Comparison of ENCODE assay signal across 16 mouse cellular contexts in the genomic region with DNA sequence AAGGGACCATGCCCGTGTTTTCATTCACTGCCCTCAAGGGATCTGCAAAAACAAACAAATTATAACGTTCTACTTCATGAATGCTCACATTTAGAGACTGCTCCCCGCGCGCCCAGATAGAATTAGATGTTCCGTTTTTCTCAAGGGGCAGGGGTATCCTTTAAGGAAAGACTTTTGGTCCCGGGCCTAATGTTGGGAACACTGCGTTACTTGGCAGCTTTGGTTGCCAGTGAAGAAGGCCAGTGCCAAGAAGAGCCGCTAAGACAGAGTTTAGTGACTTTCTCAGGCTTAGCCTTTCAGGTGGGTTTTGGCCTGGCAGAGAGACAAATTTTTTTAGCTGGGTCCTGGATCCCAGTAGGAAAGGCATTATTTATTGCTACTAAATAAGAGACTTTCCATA. TPM values are rescaled to one million over a fixed set of nuclear protein-coding genes. Genes with fewer than 3 reads are reported as not detected.
"Had no signal": no experiment of that assay in that cellular context is flagged by ENCODE, and none has a peak within 500 bp of the region (broad histone marks: within the 10 kb centered on the region; RNA-seq: fewer than 3 reads in every experiment).

No protein-coding gene starts in this region.

- H3K27me3 ChIP-seq: liver, embryonic 15.5 days; midbrain, embryonic 15.5 days; neural tube, embryonic 12.5 days had no signal

- H3K36me3 ChIP-seq: limb, embryonic 12.5 days; liver, embryonic 15.5 days; midbrain, embryonic 15.5 days; neural tube, embryonic 12.5 days had no signal

- H3K9me3 ChIP-seq: limb, embryonic 12.5 days; liver, embryonic 15.5 days; midbrain, embryonic 15.5 days; neural tube, embryonic 12.5 days had no signal

- H3K4me3 ChIP-seq: limb, embryonic 12.5 days; liver, embryonic 15.5 days; megakaryocyte, embryonic 14.5 days; midbrain, embryonic 15.5 days; neural tube, embryonic 12.5 days had no signal

- H3K4me1 ChIP-seq: limb, embryonic 12.5 days; liver, embryonic 15.5 days; neural tube, embryonic 12.5 days had no signal

- H3K27ac ChIP-seq: limb, embryonic 12.5 days; liver, embryonic 15.5 days; macrophage; midbrain, embryonic 15.5 days; neural tube, embryonic 12.5 days; stomach, postnatal 0 days had no signal

- H3K9ac ChIP-seq: limb, embryonic 12.5 days; liver, embryonic 15.5 days; midbrain, embryonic 15.5 days; neural tube, embryonic 12.5 days had no signal

- H3K4me2 ChIP-seq: limb, embryonic 12.5 days; liver, embryonic 11.5 days; liver, embryonic 15.5 days; midbrain, embryonic 11.5 days; midbrain, embryonic 15.5 days; neural tube, embryonic 12.5 days had no signal

RNA-seq across cellular contexts. Expression of a gene that starts 20.5 kb away (rescaled TPM):
- total RNA-seq: layer of hippocampus, adult 18-20 months; layer of hippocampus, postnatal 36 days; left cerebral cortex, postnatal 25 days; monocyte, adult 5-6 weeks had no signal
- polyA plus RNA-seq: macrophage had no signal

RNA-seq across cellular contexts. Expression of a gene that starts 25.3 kb away (rescaled TPM):
- total RNA-seq: monocyte, adult 5-6 weeks; neutrophil, adult 5-6 weeks had no signal
- polyA plus RNA-seq: kidney, embryonic 16.5 days; liver, embryonic 11.5 days; liver, embryonic 15.5 days; lung, postnatal 0 days; macrophage had no signal
